In genomic region chr16:96127288-96127656, GRCm38 (mm10) we compare ENCODE assay signal across 8 mouse cellular contexts. TPM values are rescaled to one million over a fixed set of nuclear protein-coding genes. Genes with fewer than 3 reads are reported as not detected.
A peak's percentile ranks its signal among the peaks of the same experiment; 100 is the strongest.
DNase-seq lines count a peak whose midpoint lies in the region; ATAC-seq and TF ChIP-seq lines count a peak whose summit lies in the region.

No protein-coding gene starts in this region.

- no peaks in the 10 kb centered on the region for H3K9me3 ChIP-seq in heart, embryonic 12.5 days (replicated peaks)
- no peaks in the 10 kb centered on the region for H3K9me3 ChIP-seq in G1E (replicated peaks)
- no peaks in the 10 kb centered on the region for H3K9me3 ChIP-seq in hindbrain, embryonic 10.5 days
- 0 out of 2 replicates have a peak, but pooled peaks cover 3% of the 10 kb centered on the region for H3K9me3 ChIP-seq in midbrain, embryonic 10.5 days (replicated peaks)

- no peak for DNase-seq in heart, postnatal 25 days (ENCODE audit: low spot score)
- DNase-seq in G1E (ENCODE audit: low spot score), result peak; percentile 26
- DNase-seq in hindbrain, embryonic 10.5 days (ENCODE audit: low spot score), result no peak
- DNase-seq in midbrain, embryonic 10.5 days (ENCODE audit: low spot score), result no peak
- DNase-seq in thymus, postnatal 0 days (ENCODE audit: low spot score), result no peak
- no peak for DNase-seq in adrenal gland, adult 8-10 months

- peak overlapping the region; percentile 96 for H3K4me3 ChIP-seq in heart, embryonic 12.5 days
- H3K4me3 ChIP-seq in G1E (ENCODE audit: low read depth, low read length), result peak overlapping the region; percentile 87
- peak overlapping the region; percentile 97 for H3K4me3 ChIP-seq in hindbrain, embryonic 10.5 days
- H3K4me3 ChIP-seq in midbrain, embryonic 10.5 days, result peak overlapping the region; percentile 91

- peak overlapping the region; percentile 84 for H3K4me2 ChIP-seq in heart, embryonic 12.5 days

- under 1% methylated on average over 51 of the region's 52 CpGs for WGBS in heart, embryonic 12.5 days
- under 1% methylated on average over 52 of the region's 52 CpGs for WGBS in hindbrain, embryonic 10.5 days
- 1% methylated on average over 49 of the region's 52 CpGs for WGBS in midbrain, embryonic 10.5 days

- H3K27ac ChIP-seq in heart, embryonic 12.5 days (ENCODE audit: poor library complexity, severe bottlenecking), result peak overlapping the region; percentile 98
- H3K27ac ChIP-seq in hindbrain, embryonic 10.5 days, result peak overlapping the region; percentile 100
- H3K27ac ChIP-seq in midbrain, embryonic 10.5 days (replicated peaks), result peak overlapping the region; percentile 99

- intact Hi-C loops in heart, postnatal 25 days (cut with DNase I), result loop anchor here (2.0 kb wide), 1 partner anchor 44 kb away; the partner anchor contains the start of gene Brwd1

- peaks cover 25% of the 10 kb centered on the region for H3K4me1 ChIP-seq in heart, embryonic 12.5 days (replicated peaks)
- peaks cover 47% of the 10 kb centered on the region for H3K4me1 ChIP-seq in G1E (ENCODE audit: insufficient read depth, low read depth, low read length)
- H3K4me1 ChIP-seq in hindbrain, embryonic 10.5 days (replicated peaks), result peaks cover 31% of the 10 kb centered on the region
- H3K4me1 ChIP-seq in midbrain, embryonic 10.5 days, result peaks cover 45% of the 10 kb centered on the region

- no peak for TF ChIP-seq CTCF in G1E (IDR thresholded peaks at IDR 0.05; ENCODE audit: low read depth, low read length)

- ATAC-seq in heart, embryonic 12.5 days (ENCODE audit: insufficient number of reproducible peaks, low FRiP score), result peak; percentile 71
- no peak for ATAC-seq in G1E (ENCODE audit: extremely low read depth, insufficient number of reproducible peaks, low FRiP score, poor library complexity, severe bottlenecking)
- no peak; the same call in 1 of the 2 replicates for ATAC-seq in monocyte, adult 5-6 weeks (replicated peaks; ENCODE audit: insufficient number of reproducible peaks, low FRiP score, low TSS enrichment, poor library complexity, severe bottlenecking)

- H3K27me3 ChIP-seq in heart, embryonic 12.5 days (replicated peaks), result no peaks in the 10 kb centered on the region
- H3K27me3 ChIP-seq in G1E (ENCODE audit: insufficient read depth, low read length), result peaks cover 8% of the 10 kb centered on the region
- H3K27me3 ChIP-seq in hindbrain, embryonic 10.5 days (ENCODE audit: insufficient read depth, poor library complexity, severe bottlenecking), result no peaks in the 10 kb centered on the region
- H3K27me3 ChIP-seq in midbrain, embryonic 10.5 days (ENCODE audit: low read depth, poor library complexity, severe bottlenecking), result peaks cover 23% of the 10 kb centered on the region

- peaks cover 44% of the 10 kb centered on the region for H3K36me3 ChIP-seq in heart, embryonic 12.5 days
- H3K36me3 ChIP-seq in G1E (replicated peaks), result peaks cover 47% of the 10 kb centered on the region
- peaks cover 47% of the 10 kb centered on the region for H3K36me3 ChIP-seq in hindbrain, embryonic 10.5 days
- H3K36me3 ChIP-seq in midbrain, embryonic 10.5 days, result peaks cover 45% of the 10 kb centered on the region

- peak overlapping the region; percentile 99 for H3K9ac ChIP-seq in heart, embryonic 12.5 days

RNA-seq across cellular contexts. Expression of gene Hmgn1, which starts 0.3 kb away (rescaled TPM):
- polyA plus RNA-seq in heart, embryonic 12.5 days (2016; fragmentation: Nextera tagmentation; extraction: Ambion mirVana), result 506 and 568 TPM in 2 replicates
- total RNA-seq in heart, postnatal 25 days (2021), result 10 to 100 TPM; 52.9 to 56.6 TPM
- 156 and 238 TPM in 2 replicates for total RNA-seq in G1E (2014; fragmentation: Nextera tagmentation)
- 182 and 273 TPM in 2 replicates for total RNA-seq in G1E (2017)
- polyA plus RNA-seq in G1E (2012), result 184 and 230 TPM in 2 replicates
- 705 and 803 TPM in 2 replicates for polyA plus RNA-seq in hindbrain, embryonic 10.5 days (2016; fragmentation: Nextera tagmentation; extraction: Ambion mirVana)
- polyA plus RNA-seq in midbrain, embryonic 10.5 days (2016; fragmentation: Nextera tagmentation; extraction: Ambion mirVana), result 713 and 827 TPM in 2 replicates
- polyA plus RNA-seq in thymus, postnatal 0 days (2015; fragmentation: Nextera tagmentation; extraction: Ambion mirVana), result 380 and 399 TPM in 2 replicates
- 100 to 1,000 TPM; 154 to 239 (median 191) TPM for total RNA-seq in adrenal gland, adult 8-10 months (2022)
- total RNA-seq in monocyte, adult 5-6 weeks (2017), result 39.7 to 60.5 TPM (median 49.6 TPM) in 3 replicates

RNA-seq across cellular contexts. Expression of gene Wrb, which starts 17.9 kb away (rescaled TPM):
- 83.3 and 85.8 TPM in 2 replicates for polyA plus RNA-seq in heart, embryonic 12.5 days (2016; fragmentation: Nextera tagmentation; extraction: Ambion mirVana)
- total RNA-seq in heart, postnatal 25 days (2021), result 10 to 100 TPM; 14.6 to 15.8 TPM
- total RNA-seq in G1E (2014; fragmentation: Nextera tagmentation) (14.4 and 19.9 TPM in 2 replicates), G1E (2017) (18.4 and 25.5 TPM in 2 replicates)
- polyA plus RNA-seq in G1E (2012), result 3.1 and 4.5 TPM in 2 replicates
- polyA plus RNA-seq in hindbrain, embryonic 10.5 days (2016; fragmentation: Nextera tagmentation; extraction: Ambion mirVana), result 115 and 117 TPM in 2 replicates
- 125 and 129 TPM in 2 replicates for polyA plus RNA-seq in midbrain, embryonic 10.5 days (2016; fragmentation: Nextera tagmentation; extraction: Ambion mirVana)
- 26.3 and 26.8 TPM in 2 replicates for polyA plus RNA-seq in thymus, postnatal 0 days (2015; fragmentation: Nextera tagmentation; extraction: Ambion mirVana)
- total RNA-seq in adrenal gland, adult 8-10 months (2022), result 10 to 100 TPM; 38.4 to 50.7 (median 45.8) TPM
- 6.2 to 15.9 TPM (median 8.8 TPM) in 3 replicates for total RNA-seq in monocyte, adult 5-6 weeks (2017)

RNA-seq across cellular contexts. Expression of gene Brwd1, which starts 44.9 kb away (rescaled TPM):
- polyA plus RNA-seq in heart, embryonic 12.5 days (2016; fragmentation: Nextera tagmentation; extraction: Ambion mirVana), result 93.7 and 94.1 TPM in 2 replicates
- total RNA-seq in heart, postnatal 25 days (2021), result 10 to 100 TPM; 72.0 to 78.2 TPM
- total RNA-seq in G1E (2014; fragmentation: Nextera tagmentation) (64.9 and 70.2 TPM in 2 replicates), G1E (2017) (67.3 and 68.7 TPM in 2 replicates)
- polyA plus RNA-seq in G1E (2012), result 9.0 and 13.2 TPM in 2 replicates
- polyA plus RNA-seq in hindbrain, embryonic 10.5 days (2016; fragmentation: Nextera tagmentation; extraction: Ambion mirVana), result 138 and 164 TPM in 2 replicates
- polyA plus RNA-seq in midbrain, embryonic 10.5 days (2016; fragmentation: Nextera tagmentation; extraction: Ambion mirVana), result 133 and 160 TPM in 2 replicates
- 56.8 and 62.9 TPM in 2 replicates for polyA plus RNA-seq in thymus, postnatal 0 days (2015; fragmentation: Nextera tagmentation; extraction: Ambion mirVana)
- 100 to 1,000 TPM in 2 of 4 experiments, 10 to 100 TPM in 2; 73.1 to 126 (median 88.6) TPM for total RNA-seq in adrenal gland, adult 8-10 months (2022)
- total RNA-seq in monocyte, adult 5-6 weeks (2017), result 111 to 204 TPM (median 115 TPM) in 3 replicates
